Mouse (Mus musculus): ENCODE measurements around the gene Gfra4.

- no peak for TF ChIP-seq POLR2A (IDR thresholded peaks at IDR 0.05; ENCODE audit: borderline replicate concordance, extremely low read depth, insufficient read depth, insufficient read length, poor library complexity, severe bottlenecking)
- no peak for TF ChIP-seq CTCF (IDR thresholded peaks at IDR 0.05; ENCODE audit: borderline replicate concordance, extremely low read depth, insufficient read depth, insufficient read length)
These were observed 10.1 kb upstream of the Gfra4 start for GRCm38 (mm10) chr2:131052862-131053418.
